Mouse (Mus musculus): ENCODE data around the gene Tssk1.

Tssk1 gene

GRCm38 (mm10) chr16:17911052-17911595 is 17.1 kb downstream of the Tssk1 start, which contains the start of gene Ess2:
Gene Ess2 (minus strand): TSS chr16:17911348.
- peak; percentile 98 for DNase-seq

GRCm38 (mm10) chr16:17914307-17915249 is 20.6 kb downstream of the Tssk1 start, which contains the start of gene Gsc2:
Gene Gsc2 (minus strand): TSS chr16:17915059.
- peak; percentile 71 for DNase-seq

GRCm38 (mm10) chr16:17920586-17920985 is 26.6 kb downstream of the Tssk1 start:
- peak; percentile 78 for DNase-seq

GRCm38 (mm10) chr16:17921325-17922162 is 27.5 kb downstream of the Tssk1 start:
- peak; percentile 98 for DNase-seq

- no peak for DNase-seq
Observed at GRCm38 (mm10) chr16:17922163-17922538, 28.1 kb downstream of the Tssk1 start.

GRCm38 (mm10) chr16:17927351-17928082 is 33.5 kb downstream of the Tssk1 start:
- DNase-seq: peak; percentile 72

GRCm38 (mm10) chr16:17928087-17928580 is 34.1 kb downstream of the Tssk1 start, which contains the start of gene Slc25a1:
Gene Slc25a1 (minus strand): TSS chr16:17928219.
- peak; percentile 74 for DNase-seq

- peak; percentile 90 for DNase-seq
Observed at GRCm38 (mm10) chr16:17928627-17929104, 34.6 kb downstream of the Tssk1 start.

GRCm38 (mm10) chr16:17929211-17929610 is 35.2 kb downstream of the Tssk1 start:
- DNase-seq: no peak

- DNase-seq: no peak
Observed at GRCm38 (mm10) chr16:17929631-17930030, 35.6 kb downstream of the Tssk1 start.

- no peak for DNase-seq
Observed at GRCm38 (mm10) chr16:17931906-17932460, 38.0 kb downstream of the Tssk1 start.

- no peak for DNase-seq
Observed at GRCm38 (mm10) chr16:17933594-17934444, 39.8 kb downstream of the Tssk1 start.

GRCm38 (mm10) chr16:17934445-17934910 is 40.5 kb downstream of the Tssk1 start:
- no peak for DNase-seq

GRCm38 (mm10) chr16:17936776-17937175 is 42.8 kb downstream of the Tssk1 start:
- no peak for DNase-seq

- no peak for DNase-seq
Observed at GRCm38 (mm10) chr16:17938187-17938586, 44.2 kb downstream of the Tssk1 start.

- DNase-seq: peak; percentile 68
Observed at GRCm38 (mm10) chr16:17938821-17939220, 44.8 kb downstream of the Tssk1 start.

GRCm38 (mm10) chr16:17939255-17939751 is 45.3 kb downstream of the Tssk1 start:
- no peak for DNase-seq

- DNase-seq: no peak
Observed at GRCm38 (mm10) chr16:17943466-17943865, 49.4 kb downstream of the Tssk1 start.

GRCm38 (mm10) chr16:17945081-17945831 is 51.2 kb downstream of the Tssk1 start:
- DNase-seq: no peak

Data from retina, postnatal 1 day (tissue).